Mouse (Mus musculus) stomach, postnatal 0 days (tissue): ENCODE measurements around the gene Aldh16a1. TPM values are rescaled to one million over a fixed set of nuclear protein-coding genes. Genes with fewer than 3 reads are reported as not detected.
A peak's percentile ranks its signal among the peaks of the same experiment; 100 is the strongest.
"Not testable (repeated sequence)": the region's sequence is repeated elsewhere in the genome, so short reads cannot be mapped to it uniquely, and the experiment has no call there.

Experiments
- ATAC-seq: fragments of 200-750 bp; cut with Nextera tagmentation; 2 replicates; pipeline ENCODE4 v1.8.0; 2017; ENCODE audit not compliant: low FRiP score, low TSS enrichment
- DNase-seq: peaks from one replicate; pipeline ENCODE4 v3.0.0-alpha.2; 2016; ENCODE audit warnings: low spot score
- H3K27ac ChIP-seq: fragments of 300-500 bp; sonication (generic); replicated peaks from 2 replicates; pipeline ENCODE4 v1.5.1; 2014; ENCODE audit warnings: mild to moderate bottlenecking, control low read depth
- H3K27me3 ChIP-seq: fragments of 300-500 bp; sonication (generic); 2 replicates; pipeline ENCODE4 v1.6.1; 2014; ENCODE audit warnings: low read length; ENCODE audit not compliant: control insufficient read depth, insufficient read depth
- H3K36me3 ChIP-seq: fragments of 300-500 bp; sonication (generic); 2 replicates; pipeline ENCODE4 v1.6.1; 2014; ENCODE audit warnings: low read length, mixed read lengths; ENCODE audit not compliant: control insufficient read depth, insufficient read depth
- H3K4me1 ChIP-seq: fragments of 300-500 bp; sonication (generic); replicated peaks from 2 replicates; pipeline ENCODE4 v1.6.1; 2014; ENCODE audit warnings: antibody characterized with exemption; ENCODE audit not compliant: control insufficient read depth, insufficient read depth
- H3K4me2 ChIP-seq: fragments of 300-500 bp; sonication (generic); replicated peaks from 2 replicates; pipeline ENCODE4 v1.6.1; 2014; ENCODE audit warnings: low read depth, mild to moderate bottlenecking, control low read depth, moderate library complexity
- H3K4me3 ChIP-seq: fragments of 300-500 bp; sonication (generic); 2 replicates; pipeline ENCODE4 v1.5.1; 2014; ENCODE audit warnings: low read depth, low read length, control low read depth
- H3K9ac ChIP-seq: fragments of 300-500 bp; sonication (generic); 2 replicates; pipeline ENCODE4 v1.6.1; 2014; ENCODE audit warnings: mild to moderate bottlenecking, low read length, control low read depth, mixed read lengths
- H3K9me3 ChIP-seq: fragments of 300-500 bp; sonication (generic); 2 replicates; pipeline ENCODE4 v1.6.1; 2016; ENCODE audit warnings: low read length; ENCODE audit not compliant: control insufficient read depth
- CTCF ChIP-seq: IDR thresholded peaks from 2 replicates; pipeline ENCODE4 v1.5.1; 2016; ENCODE audit warnings: antibody characterized with exemption, low read depth, mild to moderate bottlenecking, moderate library complexity
- EP300 ChIP-seq: optimal IDR thresholded peaks from 2 replicates; pipeline ENCODE3; 2016; ENCODE audit warnings: antibody characterized with exemption
- WGBS: fragments of 180-500 bp; shearing (Covaris S2); extraction: QIAGEN DNeasy Blood & Tissue Kit; methylation state at CpG from one replicate; pipeline ENCODE4 v1.1.7; 2014; 5-methylcytosine and 5-hydroxymethylcytosine counted together
- polyA plus RNA-seq: library from polyadenylated mRNA; unstranded; fragments of >200 nt; fragmentation: Nextera tagmentation; extraction: Ambion mirVana; gene quantifications from 2 replicates; pipeline ENCODE4 v1.2.1, GENCODE M21; 2015

Gene Aldh16a1
- polyA plus RNA-seq, 1 experiment from 2014 or later, result 24.6 TPM

GRCm38 (mm10) chr7:45158991-45159390, 4.6 kb upstream of the Aldh16a1 start:
- H3K9me3 ChIP-seq, result no peaks in the 10 kb centered on the region
- TF ChIP-seq EP300, result no peak
- TF ChIP-seq CTCF, result no peak
- H3K4me3 ChIP-seq, result no peak overlapping the region
- peaks cover 3% of the 10 kb centered on the region; the same call in 1 of the 2 replicates for H3K4me1 ChIP-seq
- peaks cover 2% of the 10 kb centered on the region; the same call in 1 of the 2 replicates for H3K36me3 ChIP-seq
- no peaks in the 10 kb centered on the region for H3K27me3 ChIP-seq
- 85% methylated on average over 6 of the region's 6 CpGs for WGBS
- no peak overlapping the region for H3K4me2 ChIP-seq
- ATAC-seq (no peak), DNase-seq (no peak)
- no peak overlapping the region for H3K27ac ChIP-seq
- no peak overlapping the region for H3K9ac ChIP-seq

GRCm38 (mm10) chr7:45157459-45157858, 3.1 kb upstream of the Aldh16a1 start:
- no peaks in the 10 kb centered on the region for H3K9me3 ChIP-seq
- DNase-seq, result no peak
- H3K4me3 ChIP-seq, result no peak overlapping the region
- WGBS, result 84% methylated on average over 14 of the region's 14 CpGs
- peaks cover 2% of the 10 kb centered on the region; the same call in 1 of the 2 replicates for H3K36me3 ChIP-seq
- no peak for ATAC-seq
- no peaks in the 10 kb centered on the region; the same call in 1 of the 2 replicates for H3K4me1 ChIP-seq
- H3K27ac ChIP-seq, result no peak overlapping the region
- TF ChIP-seq CTCF, result no peak
- no peak for TF ChIP-seq EP300
- H3K4me2 ChIP-seq, result no peak overlapping the region
- H3K27me3 ChIP-seq, result no peaks in the 10 kb centered on the region
- no peak overlapping the region for H3K9ac ChIP-seq

DNA sequence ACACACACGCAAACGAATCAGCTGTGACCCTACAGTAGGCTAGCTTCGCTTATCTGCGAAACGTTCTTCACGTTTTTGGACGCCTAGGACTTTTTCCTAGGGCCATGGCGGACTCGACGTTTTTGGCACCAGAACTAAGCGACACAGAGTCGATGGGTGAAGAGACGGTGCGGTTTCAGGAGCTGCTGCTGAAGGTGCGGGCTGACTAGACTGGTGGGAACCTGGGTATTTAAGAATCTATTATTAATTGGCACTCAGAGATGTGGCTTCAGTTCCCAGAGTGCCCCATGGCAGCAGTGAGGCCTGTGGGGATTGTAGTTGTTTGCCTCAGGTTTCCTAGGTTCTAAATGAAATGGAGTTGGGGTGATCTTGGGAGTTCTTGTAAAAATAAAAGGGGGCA, 1.8 kb upstream of the Aldh16a1 start:
- no peak overlapping the region for H3K9ac ChIP-seq
- no peak overlapping the region for H3K4me2 ChIP-seq
- H3K36me3 ChIP-seq, result peaks cover 2% of the 10 kb centered on the region; the same call in 1 of the 2 replicates
- H3K27me3 ChIP-seq, result no peaks in the 10 kb centered on the region
- H3K4me3 ChIP-seq, result no peak overlapping the region
- ATAC-seq, result no peak
- no peak overlapping the region for H3K27ac ChIP-seq
- no peaks in the 10 kb centered on the region for H3K9me3 ChIP-seq
- 92% methylated on average over 15 of the region's 15 CpGs for WGBS
- no peak for TF ChIP-seq CTCF
- TF ChIP-seq EP300, result no peak
- H3K4me1 ChIP-seq, result peaks cover under 1% of the 10 kb centered on the region; the same call in 1 of the 2 replicates
- DNase-seq, result no peak

DNA sequence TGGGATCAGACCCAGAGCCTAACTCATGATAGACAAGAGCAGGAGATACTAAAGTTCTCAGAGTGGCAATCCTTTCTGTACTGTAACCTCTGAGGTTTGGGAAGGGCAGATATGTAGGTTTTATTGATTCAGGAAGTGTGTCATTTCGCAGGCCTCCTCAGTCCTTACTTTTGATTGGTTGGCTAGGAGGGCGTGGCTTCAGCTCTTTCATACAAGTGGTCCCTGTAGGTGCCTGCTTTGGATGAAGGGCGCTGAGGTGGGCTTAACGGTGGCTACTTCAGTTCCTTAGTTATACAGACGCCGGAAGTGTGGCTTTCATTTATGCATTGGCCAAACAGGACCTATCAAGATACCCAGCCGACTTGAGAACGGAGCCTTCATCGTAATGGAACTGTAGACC, 1.2 kb upstream of the Aldh16a1 start:
- H3K4me3 ChIP-seq, result no peak overlapping the region
- peak overlapping the region; percentile 35; the same call in 1 of the 2 replicates for H3K27ac ChIP-seq
- TF ChIP-seq EP300 (no peak), CTCF (no peak)
- H3K9me3 ChIP-seq, result no peaks in the 10 kb centered on the region
- 83% methylated on average over 9 of the region's 9 CpGs for WGBS
- peaks cover 2% of the 10 kb centered on the region; the same call in 1 of the 2 replicates for H3K36me3 ChIP-seq
- no peak overlapping the region for H3K4me2 ChIP-seq
- H3K27me3 ChIP-seq, result no peaks in the 10 kb centered on the region
- ATAC-seq (no peak), DNase-seq (peak; percentile 38)
- H3K4me1 ChIP-seq, result peaks cover 6% of the 10 kb centered on the region; the same call in 1 of the 2 replicates
- no peak overlapping the region for H3K9ac ChIP-seq

GRCm38 (mm10) chr7:45154993-45155514, 670 bp upstream of the Aldh16a1 start:
- Histone ChIP-seq H3K4me2 (peak overlapping the region; percentile 68), H3K36me3 (no peaks in the 10 kb centered on the region; the same call in 1 of the 2 replicates), H3K4me1 (peaks cover 6% of the 10 kb centered on the region; the same call in 1 of the 2 replicates), H3K9me3 (no peaks in the 10 kb centered on the region), H3K27ac (peak overlapping the region; percentile 35; the same call in 1 of the 2 replicates), H3K4me3 (peak overlapping the region; percentile 66; the same call in 1 of the 2 replicates), H3K27me3 (no peaks in the 10 kb centered on the region), H3K9ac (no peak overlapping the region)
- 67% methylated on average over 12 of the region's 12 CpGs for WGBS
- TF ChIP-seq EP300, result no peak
- TF ChIP-seq CTCF, result peak; percentile 74
- DNase-seq (peak; percentile 69), ATAC-seq (peak; percentile 41)

GRCm38 (mm10) chr7:45153586-45153985, 798 bp downstream of the Aldh16a1 start:
- H3K27me3 ChIP-seq, result no peaks in the 10 kb centered on the region
- peak overlapping the region; percentile 96 for H3K27ac ChIP-seq
- peak overlapping the region; percentile 66 for H3K4me3 ChIP-seq
- DNase-seq (no peak), ATAC-seq (no peak)
- TF ChIP-seq CTCF, result no peak
- no peak for TF ChIP-seq EP300
- no peaks in the 10 kb centered on the region for H3K36me3 ChIP-seq
- H3K9ac ChIP-seq, result peak overlapping the region; percentile 88
- peaks cover 6% of the 10 kb centered on the region; the same call in 1 of the 2 replicates for H3K4me1 ChIP-seq
- 2% methylated on average over 5 of the region's 5 CpGs for WGBS
- H3K9me3 ChIP-seq, result no peaks in the 10 kb centered on the region
- H3K4me2 ChIP-seq, result peak overlapping the region; percentile 68

DNA sequence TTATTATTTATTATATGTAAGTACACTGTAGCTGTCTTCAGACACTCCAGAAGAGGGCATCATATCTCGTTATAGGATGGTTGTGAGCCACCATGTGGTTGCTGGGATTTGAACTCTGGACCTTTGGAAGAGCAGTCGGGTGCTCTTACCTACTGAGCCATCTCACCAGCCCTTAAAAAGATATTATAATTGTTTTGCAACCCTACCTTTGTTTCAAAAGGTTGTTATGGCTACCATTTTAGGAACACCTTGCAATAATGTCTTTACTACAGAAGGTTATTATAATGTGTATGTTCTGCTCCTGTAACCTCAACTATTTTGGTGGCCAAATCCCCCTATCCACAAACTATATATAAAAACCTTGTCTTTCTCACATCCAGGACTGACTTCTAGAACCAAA, 1.3 kb downstream of the Aldh16a1 start:
- H3K27me3 ChIP-seq, H3K4me3 ChIP-seq, ATAC-seq, H3K36me3 ChIP-seq, H3K4me1 ChIP-seq, H3K9me3 ChIP-seq, H3K27ac ChIP-seq, H3K9ac ChIP-seq, DNase-seq, H3K4me2 ChIP-seq: not testable (repeated sequence)
- 85% methylated on average over 2 of the region's 2 CpGs for WGBS
